Mouse (Mus musculus) myocyte (in vitro differentiated cells): ENCODE measurements around the gene Tulp1.

ENCODE experiments used
- CEBPB ChIP-seq: IDR thresholded peaks from 2 replicates; pipeline ENCODE4 v1.6.1; 2011; ENCODE audit warnings: mild to moderate bottlenecking, moderate library complexity; ENCODE audit not compliant: poor library complexity, insufficient read depth, severe bottlenecking
- E2F4 ChIP-seq: IDR thresholded peaks from one replicate; pipeline ENCODE4 v1.6.1; 2011; ENCODE audit warnings: mild to moderate bottlenecking, control low read depth, moderate library complexity; ENCODE audit not compliant: insufficient read depth
- MAX ChIP-seq: IDR thresholded peaks from one replicate; pipeline ENCODE4 v1.6.1; 2011; ENCODE audit warnings: low read depth, mild to moderate bottlenecking, control low read depth
- MYOD1 ChIP-seq, 3 experiments: IDR thresholded peaks; one replicate each; pipeline ENCODE4 v1.6.1; 2011; ENCODE audit warnings: control low read depth in 2 of 3, low read depth in 2 of 3, mild to moderate bottlenecking in 2 of 3, moderate library complexity in 1 of 3; ENCODE audit not compliant: insufficient read length in 2 of 3, control insufficient read depth in 1 of 3
- POLR2A ChIP-seq: IDR thresholded peaks from one replicate; pipeline ENCODE4 v1.6.1; 2011; ENCODE audit warnings: low read depth, mild to moderate bottlenecking, control low read depth, moderate library complexity; ENCODE audit not compliant: insufficient read length
- POLR2AphosphoS2 ChIP-seq: IDR thresholded peaks from one replicate; pipeline ENCODE4 v1.6.1; 2011; ENCODE audit warnings: low read depth, control low read depth; ENCODE audit not compliant: insufficient read length
- REST ChIP-seq: IDR thresholded peaks from one replicate; pipeline ENCODE4 v1.6.1; 2011; ENCODE audit warnings: mild to moderate bottlenecking, control low read depth, moderate library complexity; ENCODE audit not compliant: insufficient read depth, insufficient read length
- USF1 ChIP-seq: IDR thresholded peaks from one replicate; pipeline ENCODE4 v1.6.1; 2011; ENCODE audit warnings: low read depth, mild to moderate bottlenecking, control low read depth, moderate library complexity

DNA sequence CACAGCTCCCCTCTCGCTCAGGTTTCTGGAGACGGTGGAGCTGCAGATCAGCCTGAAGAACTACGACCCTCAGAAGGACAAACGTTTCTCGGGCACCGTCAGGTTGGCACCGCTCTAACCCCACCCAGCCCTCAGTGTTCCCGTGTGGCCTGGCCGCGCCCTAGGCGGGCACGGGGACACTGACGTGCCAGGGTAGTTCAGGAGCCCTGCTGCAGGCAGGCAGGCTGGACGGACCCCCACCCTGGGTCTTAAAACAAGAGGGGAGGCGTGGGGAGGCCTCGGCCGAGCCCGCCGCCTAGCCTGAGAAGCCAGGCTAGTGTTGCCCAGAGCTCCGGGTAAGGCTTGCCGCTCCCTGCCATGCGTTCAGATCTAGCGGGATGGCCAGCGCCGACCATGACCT is 36.1 kb downstream of the Tulp1 start:
- TF ChIP-seq POLR2A (no peak), MAX (no peak), CEBPB (no peak), POLR2AphosphoS2 (no peak), MYOD1 (IDR thresholded peaks at IDR 0.05; ENCODE audit: control insufficient read depth in 1 of 3, insufficient read length in 2 of 3, low read depth in 2 of 3) (no peak), E2F4 (no peak), REST (no peak), USF1 (no peak)
